Mouse (Mus musculus): ENCODE data around the gene Arhgap35. TPM values are rescaled to one million over a fixed set of nuclear protein-coding genes. Genes with fewer than 3 reads are reported as not detected.
A peak's percentile ranks its signal among the peaks of the same experiment; 100 is the strongest.

The Arhgap35 gene
- polyA plus RNA-seq, 1 experiment from 2014 or later: 4.0 TPM

- no peak for DNase-seq (ENCODE audit: low spot score)
Measured at GRCm38 (mm10) chr7:16471549-16471948, 143.2 kb downstream of the Arhgap35 start.

- no peak for DNase-seq (ENCODE audit: low spot score)
Measured at GRCm38 (mm10) chr7:16468115-16468514, 146.7 kb downstream of the Arhgap35 start.

GRCm38 (mm10) chr7:16466565-16466964, 148.2 kb downstream of the Arhgap35 start:
- DNase-seq (ENCODE audit: low spot score): peak; percentile 52

- no peak for DNase-seq (ENCODE audit: low spot score)
Measured at GRCm38 (mm10) chr7:16465568-16465967, 149.2 kb downstream of the Arhgap35 start.

GRCm38 (mm10) chr7:16465160-16465559, 149.6 kb downstream of the Arhgap35 start:
- DNase-seq (ENCODE audit: low spot score): peak; percentile 66

- peak; percentile 86 for DNase-seq (ENCODE audit: low spot score)
Measured at GRCm38 (mm10) chr7:16463214-16463613, 151.6 kb downstream of the Arhgap35 start.

GRCm38 (mm10) chr7:16461705-16462104, 153.1 kb downstream of the Arhgap35 start:
- no peak for DNase-seq (ENCODE audit: low spot score)

- DNase-seq (ENCODE audit: low spot score): no peak
Measured at GRCm38 (mm10) chr7:16461151-16461550, 153.6 kb downstream of the Arhgap35 start.

GRCm38 (mm10) chr7:16460566-16460965, 154.2 kb downstream of the Arhgap35 start:
- no peak for DNase-seq (ENCODE audit: low spot score)

- DNase-seq (ENCODE audit: low spot score): no peak
Measured at GRCm38 (mm10) chr7:16456289-16456688, 158.5 kb downstream of the Arhgap35 start.

- no peak for DNase-seq (ENCODE audit: low spot score)
Measured at GRCm38 (mm10) chr7:16455016-16455415, 159.8 kb downstream of the Arhgap35 start.

- peak; percentile 65 for DNase-seq (ENCODE audit: low spot score)
Measured at GRCm38 (mm10) chr7:16453118-16453711, 161.6 kb downstream of the Arhgap35 start.

- peak; percentile 95 for DNase-seq (ENCODE audit: low spot score)
Measured at GRCm38 (mm10) chr7:16452587-16453073, 162.2 kb downstream of the Arhgap35 start, which contains the start of gene Tmem160. Gene Tmem160 (plus strand): TSS chr7:16452779.

- DNase-seq (ENCODE audit: low spot score): no peak
Measured at GRCm38 (mm10) chr7:16451656-16452055, 163.1 kb downstream of the Arhgap35 start.

Other genes starting within 250 kb of the Arhgap35 start
- gene Sae1, start 227.2 kb downstream of the Arhgap35 start, polyA plus RNA-seq (2015; fragmentation: Nextera tagmentation; extraction: Ambion mirVana): 246 and 259 TPM in 2 replicates
- 12.2 and 15.9 TPM in 2 replicates for gene Zc3h4, start 214.1 kb downstream of the Arhgap35 start, polyA plus RNA-seq (2015; fragmentation: Nextera tagmentation; extraction: Ambion mirVana)
- 148 and 149 TPM in 2 replicates for gene Tmem160, start 162.2 kb downstream of the Arhgap35 start, polyA plus RNA-seq (2015; fragmentation: Nextera tagmentation; extraction: Ambion mirVana)
- gene Npas1, start 137.3 kb downstream of the Arhgap35 start, polyA plus RNA-seq (2015; fragmentation: Nextera tagmentation; extraction: Ambion mirVana): 0.31 and 0.52 TPM in 2 replicates
- 0.86 and 1.3 TPM in 2 replicates for gene Ceacam15, start 60.7 kb upstream of the Arhgap35 start, polyA plus RNA-seq (2015; fragmentation: Nextera tagmentation; extraction: Ambion mirVana)
- gene Ceacam9, start 106.9 kb upstream of the Arhgap35 start, polyA plus RNA-seq (2015; fragmentation: Nextera tagmentation; extraction: Ambion mirVana): 0.23 and 0.44 TPM in 2 replicates
- 326 and 329 TPM in 2 replicates for gene Ap2s1, start 123.4 kb upstream of the Arhgap35 start, polyA plus RNA-seq (2015; fragmentation: Nextera tagmentation; extraction: Ambion mirVana)
- gene Slc1a5, start 166.3 kb upstream of the Arhgap35 start, polyA plus RNA-seq (2015; fragmentation: Nextera tagmentation; extraction: Ambion mirVana): 77.9 and 80.3 TPM in 2 replicates
- gene Strn4, start 200.9 kb upstream of the Arhgap35 start, polyA plus RNA-seq (2015; fragmentation: Nextera tagmentation; extraction: Ambion mirVana): 57.1 and 60.9 TPM in 2 replicates
- 17.1 and 18.8 TPM in 2 replicates for gene Fkrp, start 201.7 kb upstream of the Arhgap35 start, polyA plus RNA-seq (2015; fragmentation: Nextera tagmentation; extraction: Ambion mirVana)
- gene Prkd2, start 227.9 kb upstream of the Arhgap35 start, polyA plus RNA-seq (2015; fragmentation: Nextera tagmentation; extraction: Ambion mirVana): 70.6 and 80.0 TPM in 2 replicates

All from thymus, postnatal 0 days (tissue).